Comparison of ENCODE assay signal across 9 mouse cellular contexts in genomic region chr1:179196422-179196821, GRCm38 (mm10).
DNase-seq lines count a peak whose midpoint lies in the region; ATAC-seq and TF ChIP-seq lines count a peak whose summit lies in the region.
"Had no signal": no experiment of that assay in that cellular context is flagged by ENCODE, and none has a peak within 500 bp of the region (broad histone marks: within the 10 kb centered on the region; RNA-seq: fewer than 3 reads in every experiment).

No protein-coding gene starts in this region.

- H3K9me3 ChIP-seq in hindbrain, postnatal 0 days (ENCODE audit: low read length): no peaks in the 10 kb centered on the region
- no peaks in the 10 kb centered on the region for H3K9me3 ChIP-seq in hindbrain, embryonic 13.5 days
- no peaks in the 10 kb centered on the region for H3K9me3 ChIP-seq in lung, postnatal 0 days (ENCODE audit: low read length)
- H3K9me3 ChIP-seq: liver, embryonic 13.5 days had no signal

- ATAC-seq in hindbrain, postnatal 0 days: no peak
- no peak for ATAC-seq in hindbrain, embryonic 13.5 days (ENCODE audit: low FRiP score)
- no peak for ATAC-seq in lung, postnatal 0 days
- no peak for ATAC-seq in erythroid progenitor cell, adult 5-6 weeks (replicated peaks; ENCODE audit: low FRiP score, poor library complexity, severe bottlenecking)
- ATAC-seq in granulocyte monocyte progenitor cell, adult 5-6 weeks (replicated peaks; ENCODE audit: poor library complexity, severe bottlenecking): no peak

- no peaks in the 10 kb centered on the region for H3K36me3 ChIP-seq in hindbrain, postnatal 0 days (ENCODE audit: insufficient read depth, low read length)
- no peaks in the 10 kb centered on the region for H3K36me3 ChIP-seq in hindbrain, embryonic 13.5 days
- H3K36me3 ChIP-seq in lung, postnatal 0 days (ENCODE audit: insufficient read depth, low read length): no peaks in the 10 kb centered on the region
- H3K36me3 ChIP-seq: liver, embryonic 13.5 days had no signal

- H3K4me2 ChIP-seq in hindbrain, postnatal 0 days (ENCODE audit: low read depth, low read length): no peak overlapping the region
- no peak overlapping the region for H3K4me2 ChIP-seq in hindbrain, embryonic 13.5 days
- H3K4me2 ChIP-seq in lung, postnatal 0 days (replicated peaks; ENCODE audit: low read depth, low read length): no peak overlapping the region
- H3K4me2 ChIP-seq: liver, embryonic 13.5 days had no signal

- no peak overlapping the region for H3K9ac ChIP-seq in hindbrain, postnatal 0 days (replicated peaks; ENCODE audit: low read length)
- no peak overlapping the region for H3K9ac ChIP-seq in hindbrain, embryonic 13.5 days
- no peak overlapping the region for H3K9ac ChIP-seq in lung, postnatal 0 days (replicated peaks; ENCODE audit: low read depth)
- H3K9ac ChIP-seq: liver, embryonic 13.5 days had no signal

- no peak overlapping the region for H3K27ac ChIP-seq in hindbrain, postnatal 0 days
- no peak overlapping the region for H3K27ac ChIP-seq in hindbrain, embryonic 13.5 days
- H3K27ac ChIP-seq in lung, postnatal 0 days (ENCODE audit: low read length): no peak overlapping the region
- H3K27ac ChIP-seq: liver, embryonic 13.5 days had no signal

- H3K4me1 ChIP-seq in hindbrain, postnatal 0 days (ENCODE audit: insufficient read depth, low read length): peaks cover 10% of the 10 kb centered on the region; the same call in 1 of the 2 replicates
- H3K4me1 ChIP-seq in hindbrain, embryonic 13.5 days (replicated peaks): peaks cover 7% of the 10 kb centered on the region; the same call in 1 of the 2 replicates
- no peaks in the 10 kb centered on the region for H3K4me1 ChIP-seq in lung, postnatal 0 days (ENCODE audit: insufficient read depth, low read depth, low read length)
- H3K4me1 ChIP-seq: liver, embryonic 13.5 days had no signal

- DNase-seq in hindbrain, postnatal 0 days (ENCODE audit: low spot score): no peak
- no peak for DNase-seq in lung, postnatal 0 days (ENCODE audit: low spot score)
- no peak for DNase-seq in lung, postnatal 10 days
- DNase-seq in induced T-regulatory cell, adult 2 months (ENCODE audit: low read depth): peak; percentile 9
- DNase-seq in thymus, postnatal 25 days: peak; percentile 26
- DNase-seq: liver, embryonic 13.5 days had no signal

- no peak for TF ChIP-seq EP300 in lung, postnatal 0 days (IDR thresholded peaks at IDR 0.05)

- H3K4me3 ChIP-seq in hindbrain, postnatal 0 days (ENCODE audit: low read length): no peak overlapping the region
- H3K4me3 ChIP-seq in hindbrain, embryonic 13.5 days: no peak overlapping the region
- H3K4me3 ChIP-seq in lung, postnatal 0 days (ENCODE audit: low read depth, low read length): no peak overlapping the region
- H3K4me3 ChIP-seq: liver, embryonic 13.5 days had no signal

- peak; percentile 9; the same call in 1 of the 2 replicates for TF ChIP-seq CTCF in hindbrain, postnatal 0 days (IDR thresholded peaks at IDR 0.05; ENCODE audit: low read depth)
- TF ChIP-seq CTCF in lung, postnatal 0 days (IDR thresholded peaks at IDR 0.05): peak; percentile 41

- H3K27me3 ChIP-seq in hindbrain, postnatal 0 days (ENCODE audit: insufficient read depth, low read length): no peaks in the 10 kb centered on the region
- no peaks in the 10 kb centered on the region for H3K27me3 ChIP-seq in hindbrain, embryonic 13.5 days
- H3K27me3 ChIP-seq in lung, postnatal 0 days (replicated peaks; ENCODE audit: insufficient read depth, low read length): no peaks in the 10 kb centered on the region
- H3K27me3 ChIP-seq: liver, embryonic 13.5 days had no signal

Comparison
In these comparisons a context has a peak if more than half of its experiments do, and no peak if none do; other contexts are left out.
1. DNase-seq: peak in induced T-regulatory cell, adult 2 months (single experiment) and thymus, postnatal 25 days (single experiment); none in hindbrain, postnatal 0 days (single experiment), lung, postnatal 0 days (single experiment) and lung, postnatal 10 days (single experiment).